Mouse (Mus musculus) neural tube, embryonic 14.5 days (tissue): ENCODE results near the gene Usp27x. TPM values are rescaled to one million over a fixed set of nuclear protein-coding genes. Genes with fewer than 3 reads are reported as not detected.

ENCODE experiments used
- ATAC-seq: fragments of 200-750 bp; cut with Nextera tagmentation; 2 replicates; pipeline ENCODE4 v1.8.0; 2017; ENCODE audit warnings: low read depth, mild to moderate bottlenecking, moderate TSS enrichment, moderate library complexity
- H3K27ac ChIP-seq: fragments of 300-500 bp; sonication (generic); 2 replicates; pipeline ENCODE4 v1.5.1; 2014; ENCODE audit warnings: low read depth, mild to moderate bottlenecking, control low read depth, low read length, moderate library complexity, mixed read lengths
- H3K27me3 ChIP-seq: fragments of 300-500 bp; sonication (generic); 2 replicates; pipeline ENCODE4 v1.6.1; 2014; ENCODE audit warnings: low read length; ENCODE audit not compliant: control insufficient read depth, insufficient read depth
- H3K36me3 ChIP-seq: fragments of 300-500 bp; sonication (generic); 2 replicates; pipeline ENCODE4 v1.6.1; 2014; ENCODE audit warnings: low read length, mixed read lengths; ENCODE audit not compliant: control insufficient read depth, insufficient read depth
- H3K4me1 ChIP-seq: fragments of 300-500 bp; sonication (generic); 2 replicates; pipeline ENCODE4 v1.6.1; 2014; ENCODE audit warnings: low read length; ENCODE audit not compliant: control insufficient read depth, insufficient read depth
- H3K4me2 ChIP-seq: fragments of 300-500 bp; sonication (generic); 2 replicates; pipeline ENCODE4 v1.6.1; 2014; ENCODE audit warnings: mild to moderate bottlenecking, low read depth, low read length, control low read depth
- H3K4me3 ChIP-seq: fragments of 300-500 bp; sonication (generic); 2 replicates; pipeline ENCODE4 v1.5.1; 2014; ENCODE audit warnings: low read depth, low read length, control low read depth, mixed read lengths
- H3K9ac ChIP-seq: fragments of 300-500 bp; sonication (generic); replicated peaks from 2 replicates; pipeline ENCODE4 v1.6.1; 2014; ENCODE audit warnings: low read depth, mild to moderate bottlenecking, control low read depth, low read length, mixed read lengths
- H3K9me3 ChIP-seq: fragments of 300-500 bp; sonication (generic); 2 replicates; pipeline ENCODE4 v1.6.1; 2016; ENCODE audit warnings: low read length; ENCODE audit not compliant: control insufficient read depth
- WGBS: fragments of 180-500 bp; shearing (Covaris S2); extraction: QIAGEN DNeasy Blood & Tissue Kit; methylation state at CpG from one replicate; pipeline ENCODE4 v1.1.7; 2014; 5-methylcytosine and 5-hydroxymethylcytosine counted together
- polyA plus RNA-seq: library from polyadenylated mRNA; unstranded; fragments of >200 nt; fragmentation: Nextera tagmentation; extraction: Ambion mirVana; gene quantifications from 2 replicates; pipeline ENCODE4 v1.2.1, GENCODE M21; 2014

Gene Usp27x
- 0.91 and 1.3 TPM in 2 replicates for polyA plus RNA-seq

DNA sequence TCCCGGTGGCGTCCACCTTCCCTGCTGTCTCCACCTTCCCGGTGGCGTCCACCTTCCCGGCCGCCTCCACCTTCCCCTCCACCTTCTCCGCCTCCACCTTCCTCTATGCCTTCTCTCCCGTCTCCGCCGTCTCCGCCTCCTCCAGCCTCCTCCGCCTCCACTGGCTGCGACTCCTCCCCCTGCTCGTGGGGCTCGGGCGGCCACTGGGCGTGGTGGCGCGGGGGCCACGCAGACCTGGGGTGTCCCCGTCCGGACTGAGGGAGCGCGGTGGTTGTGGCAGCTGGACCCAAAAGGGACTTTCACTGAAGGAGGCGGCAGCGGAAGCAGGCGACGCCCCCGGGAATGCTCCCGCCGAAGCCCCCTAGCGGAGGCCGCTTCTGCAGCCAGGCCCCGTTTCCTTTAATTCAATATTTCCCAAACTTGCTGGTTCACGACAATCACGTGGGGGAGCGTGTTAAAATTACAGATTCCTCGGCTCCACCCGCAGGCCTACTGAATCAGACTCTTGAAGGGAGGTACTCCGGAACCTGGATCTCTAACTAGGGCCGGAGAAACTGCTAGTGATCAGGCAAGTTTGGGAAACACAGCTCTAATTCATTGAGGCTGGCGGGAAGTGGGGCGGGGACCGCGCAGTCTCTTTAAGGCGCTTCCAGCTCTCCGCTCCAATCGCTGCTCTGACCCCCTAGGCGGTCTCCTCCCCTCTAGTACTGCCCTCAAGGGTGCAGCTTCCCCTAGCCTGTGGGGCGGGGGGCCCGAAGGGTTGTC, at the start of gene Usp27x:
Gene Usp27x, minus strand, starts transcription at position 115 of the 765 bp plus-strand sequence.
- peak within 1 kb of the TSS; percentile 57 for H3K4me2 ChIP-seq
- peak within 1 kb of the TSS; percentile 63 for H3K9ac ChIP-seq
- 19% methylated on average over 48 of the region's 51 CpGs for WGBS
- no peaks in the 10 kb centered on the region for H3K4me1 ChIP-seq
- H3K27me3 ChIP-seq, result no peaks in the 10 kb centered on the region
- H3K27ac ChIP-seq, result peak within 1 kb of the TSS; percentile 74
- peak; percentile 91 for ATAC-seq
- H3K9me3 ChIP-seq, result no peaks in the 10 kb centered on the region
- no peaks in the 10 kb centered on the region for H3K36me3 ChIP-seq
- peak within 1 kb of the TSS; percentile 46 for H3K4me3 ChIP-seq

DNA sequence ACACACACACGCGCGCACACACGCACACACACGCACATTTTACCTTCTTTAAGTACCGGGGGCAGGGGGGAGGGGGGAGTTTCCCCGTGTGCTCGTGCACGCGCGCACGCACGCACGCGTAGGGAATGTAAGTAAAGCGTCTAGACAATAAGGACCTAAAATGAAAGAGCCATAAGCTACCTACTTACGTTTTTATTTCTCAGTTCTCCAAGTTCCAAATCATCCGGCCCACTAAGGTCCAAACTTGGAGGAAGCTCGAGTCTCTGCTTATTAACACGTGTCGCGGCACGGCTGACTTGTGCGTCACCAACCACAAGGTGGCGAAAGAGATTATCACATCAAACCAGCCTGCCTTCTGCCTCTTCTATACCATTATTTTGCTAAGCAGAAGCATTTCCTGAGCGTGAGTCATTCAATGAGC, 47.1 kb upstream of the Usp27x start:
- H3K9ac ChIP-seq, result no peak overlapping the region
- no peaks in the 10 kb centered on the region for H3K27me3 ChIP-seq
- no peak overlapping the region for H3K27ac ChIP-seq
- H3K9me3 ChIP-seq, result no peaks in the 10 kb centered on the region
- no peaks in the 10 kb centered on the region for H3K36me3 ChIP-seq
- ATAC-seq, result peak; percentile 71
- peak overlapping the region; percentile 56 for H3K4me2 ChIP-seq
- 24% methylated on average over 25 of the region's 26 CpGs for WGBS
- H3K4me3 ChIP-seq, result peak overlapping the region; percentile 33
- no peaks in the 10 kb centered on the region for H3K4me1 ChIP-seq

DNA sequence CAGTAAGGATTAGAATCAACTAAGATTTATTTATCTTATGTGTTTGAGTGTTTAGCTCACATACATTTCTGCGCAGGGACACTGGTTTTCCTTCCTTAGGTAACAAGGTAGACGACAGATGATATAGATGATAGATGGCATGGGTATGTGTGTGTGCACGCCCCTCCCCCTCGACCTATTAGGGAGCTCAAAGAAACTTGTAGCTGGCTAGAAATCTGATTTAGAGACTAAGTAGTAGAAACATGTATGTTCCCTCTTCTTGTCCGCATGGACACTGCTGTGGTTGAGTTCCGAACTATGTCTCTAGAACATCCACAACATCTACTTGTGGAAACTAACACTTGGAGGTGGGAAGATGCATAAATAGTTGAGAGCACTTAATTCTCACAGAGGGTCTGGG, 46.5 kb upstream of the Usp27x start:
- H3K9ac ChIP-seq, result no peak overlapping the region
- WGBS, result 69% methylated on average over 6 of the region's 6 CpGs
- H3K4me3 ChIP-seq, result peak overlapping the region; percentile 33; the same call in 1 of the 2 replicates
- no peaks in the 10 kb centered on the region for H3K9me3 ChIP-seq
- no peaks in the 10 kb centered on the region for H3K27me3 ChIP-seq
- peak overlapping the region; percentile 56 for H3K4me2 ChIP-seq
- no peaks in the 10 kb centered on the region for H3K4me1 ChIP-seq
- no peak overlapping the region for H3K27ac ChIP-seq
- peak; percentile 7; the same call in 1 of the 2 replicates for ATAC-seq
- no peaks in the 10 kb centered on the region for H3K36me3 ChIP-seq

DNA sequence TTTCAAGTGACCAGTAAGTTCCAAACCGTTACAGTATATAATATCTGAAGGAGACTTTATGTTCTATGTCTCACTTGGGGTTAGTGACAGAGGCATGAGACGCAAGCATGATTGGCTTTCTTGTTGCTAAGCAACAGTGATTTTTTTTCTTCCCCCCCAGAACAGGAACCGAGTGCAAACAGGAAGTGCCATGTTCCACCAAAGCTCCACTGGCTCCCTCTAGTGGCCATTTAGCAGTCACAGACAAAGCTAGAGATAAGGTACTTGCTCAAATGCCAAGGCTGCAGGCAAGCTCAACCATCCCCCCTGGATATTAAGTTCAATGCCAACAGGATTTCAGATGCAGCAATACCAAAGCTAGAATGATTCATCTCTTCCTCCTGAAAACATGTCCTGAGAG, 45.4 kb upstream of the Usp27x start:
- peak overlapping the region; percentile 11; the same call in 1 of the 2 replicates for H3K4me2 ChIP-seq
- H3K9me3 ChIP-seq, result no peaks in the 10 kb centered on the region
- no peaks in the 10 kb centered on the region for H3K36me3 ChIP-seq
- no peak overlapping the region for H3K27ac ChIP-seq
- H3K9ac ChIP-seq, result no peak overlapping the region
- no peaks in the 10 kb centered on the region for H3K27me3 ChIP-seq
- no peaks in the 10 kb centered on the region for H3K4me1 ChIP-seq
- 17% methylated on average over 3 of the region's 3 CpGs for WGBS
- no peak overlapping the region for H3K4me3 ChIP-seq
- peak; percentile 71 for ATAC-seq

DNA sequence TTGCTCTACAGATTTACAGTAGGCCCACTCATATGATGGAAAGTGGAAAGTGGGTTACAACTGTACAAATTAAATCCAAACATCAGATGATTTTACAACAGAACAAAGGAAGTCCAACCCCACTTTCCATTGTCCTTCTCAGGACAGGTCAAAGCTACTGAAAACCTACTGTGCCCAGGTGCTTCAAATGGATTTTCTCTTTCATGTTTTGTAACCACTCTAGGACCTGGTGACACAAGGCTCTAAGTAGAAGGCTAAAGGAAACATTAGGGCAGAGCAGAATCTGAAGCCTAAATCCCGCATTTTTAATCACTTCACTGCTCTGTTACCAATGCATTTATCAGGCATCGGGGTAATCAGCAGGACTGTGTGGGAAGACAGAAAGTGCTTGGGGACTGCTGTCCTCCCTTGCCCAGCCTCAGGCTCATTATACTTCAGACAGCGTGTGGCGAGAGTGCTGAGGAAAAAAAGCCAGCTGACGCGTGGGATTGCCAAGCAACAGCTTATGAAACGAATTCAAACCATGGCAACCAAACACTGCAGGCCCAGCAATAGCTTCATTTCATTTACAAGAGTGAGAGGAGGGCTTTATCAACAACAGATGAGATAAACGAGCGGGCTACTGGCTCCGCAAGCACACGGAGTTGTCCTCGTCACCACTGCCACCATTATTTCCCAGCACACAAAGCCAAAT, 40.7 kb upstream of the Usp27x start:
- Histone ChIP-seq H3K9ac (no peak overlapping the region), H3K9me3 (no peaks in the 10 kb centered on the region), H3K36me3 (no peaks in the 10 kb centered on the region), H3K4me3 (no peak overlapping the region), H3K4me2 (no peak overlapping the region), H3K27me3 (no peaks in the 10 kb centered on the region), H3K4me1 (no peaks in the 10 kb centered on the region), H3K27ac (no peak overlapping the region)
- WGBS, result 34% methylated on average over 12 of the region's 12 CpGs
- peak; percentile 73 for ATAC-seq

DNA sequence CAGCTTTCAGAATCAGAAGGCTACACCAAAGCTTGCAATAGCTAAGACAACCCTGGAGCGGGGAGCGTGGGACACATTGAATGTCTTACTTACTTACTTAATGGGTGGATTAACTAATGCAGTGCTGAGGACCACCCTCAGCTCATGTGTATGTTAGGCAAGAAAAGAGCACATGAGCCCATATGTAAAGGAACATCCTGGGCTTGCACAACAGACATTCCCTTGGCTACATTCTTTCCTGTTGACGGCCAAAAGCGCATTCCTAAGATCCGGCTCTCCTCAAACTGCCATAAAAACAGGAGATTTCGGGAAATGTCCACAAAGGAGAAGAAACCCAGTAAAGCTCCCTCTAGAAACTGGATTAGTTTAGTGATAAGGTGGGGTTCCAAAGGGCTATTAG, 39.7 kb upstream of the Usp27x start:
- no peak for ATAC-seq
- 85% methylated on average over 6 of the region's 6 CpGs for WGBS
- no peak overlapping the region for H3K4me3 ChIP-seq
- no peaks in the 10 kb centered on the region for H3K36me3 ChIP-seq
- no peak overlapping the region for H3K4me2 ChIP-seq
- no peaks in the 10 kb centered on the region for H3K4me1 ChIP-seq
- no peaks in the 10 kb centered on the region for H3K9me3 ChIP-seq
- H3K27ac ChIP-seq, result no peak overlapping the region
- H3K27me3 ChIP-seq, result no peaks in the 10 kb centered on the region
- no peak overlapping the region for H3K9ac ChIP-seq

DNA sequence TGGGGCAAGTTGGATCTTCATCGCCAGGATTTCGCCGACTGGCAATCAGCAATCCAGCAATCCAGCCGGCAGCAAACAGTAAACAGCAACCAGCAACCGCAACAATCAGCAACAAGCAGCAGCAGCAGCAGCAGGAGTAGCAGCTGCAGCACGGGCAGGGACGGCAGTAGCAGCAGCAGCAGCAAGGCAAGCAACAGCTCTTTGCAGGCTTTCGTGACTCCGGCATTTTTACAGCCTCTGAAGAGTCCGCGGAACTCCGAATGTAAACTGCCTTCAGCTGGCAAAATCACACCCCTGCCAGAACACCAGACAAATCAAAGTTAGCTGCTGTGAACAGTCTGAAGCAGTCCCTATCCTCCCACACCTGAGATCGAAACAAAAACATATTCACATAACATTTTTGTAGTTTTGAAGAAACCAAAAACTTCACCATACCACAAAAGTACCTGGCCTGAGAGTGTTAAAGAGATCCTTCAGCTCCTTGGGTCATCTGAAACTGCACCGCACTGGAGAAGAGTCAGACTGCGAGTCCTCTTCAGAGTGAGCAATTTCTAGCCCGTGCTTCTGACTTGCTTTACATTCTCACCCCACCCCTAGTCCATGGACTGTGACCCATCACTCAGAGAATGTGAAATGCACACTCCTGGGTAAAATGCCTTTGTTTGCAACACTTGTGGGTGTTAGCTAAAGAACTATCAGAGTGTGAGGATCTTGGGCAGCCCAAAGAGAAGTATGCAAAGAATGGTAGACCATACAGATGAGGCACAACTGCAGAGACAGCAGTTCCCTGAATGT, 36.8 kb upstream of the Usp27x start:
- Histone ChIP-seq H3K36me3 (no peaks in the 10 kb centered on the region), H3K9ac (no peak overlapping the region), H3K4me3 (no peak overlapping the region), H3K4me2 (no peak overlapping the region), H3K9me3 (no peaks in the 10 kb centered on the region), H3K27ac (no peak overlapping the region), H3K27me3 (no peaks in the 10 kb centered on the region), H3K4me1 (no peaks in the 10 kb centered on the region)
- ATAC-seq, result no peak
- WGBS, result 58% methylated on average over 16 of the region's 16 CpGs

DNA sequence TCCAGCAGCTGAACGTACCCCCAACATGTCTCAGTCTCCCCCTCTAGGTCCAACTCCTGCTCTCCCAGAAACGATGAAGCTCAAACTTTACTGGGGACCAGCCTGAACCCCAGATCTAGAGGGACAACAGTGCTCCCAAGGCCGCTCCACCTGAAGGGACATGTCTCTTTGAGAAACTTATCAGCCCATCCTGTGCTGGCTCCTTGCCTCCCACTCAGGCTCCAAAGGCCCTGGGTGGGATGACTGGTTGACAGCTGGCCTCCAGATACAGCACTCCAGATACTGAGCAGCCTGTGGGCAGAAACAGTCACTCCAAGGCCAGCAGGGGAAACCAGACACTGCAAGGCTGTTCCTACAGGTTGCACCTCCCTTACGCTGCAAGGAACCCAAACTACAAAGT, 956 bp upstream of the Usp27x start:
- WGBS, result 44% methylated on average over 4 of the region's 4 CpGs
- Histone ChIP-seq H3K27me3 (no peaks in the 10 kb centered on the region), H3K4me1 (no peaks in the 10 kb centered on the region), H3K27ac (0 out of 2 replicates have a peak overlapping the region, but pooled peaks have one; percentile 74), H3K9me3 (no peaks in the 10 kb centered on the region), H3K36me3 (no peaks in the 10 kb centered on the region), H3K4me3 (peak overlapping the region; percentile 46), H3K4me2 (peak overlapping the region; percentile 57), H3K9ac (no peak overlapping the region; the same call in 1 of the 2 replicates)
- 0 out of 2 replicates have a peak, but pooled peaks have one; percentile 9 for ATAC-seq
